Mouse (Mus musculus) cerebellum, postnatal 14 days (tissue): Measurements from ENCODE around the gene Cds2.
"Not testable (repeated sequence)": the region's sequence is repeated elsewhere in the genome, so short reads cannot be mapped to it uniquely, and the experiment has no call there.

Source experiments
- DNase-seq, 2 experiments: peaks; one replicate each; pipeline ENCODE4 v3.0.0; 2021; ENCODE audit warnings: mixed read lengths in 2 of 2

Gene Cds2

GRCm38 (mm10) chr2:132262879-132263398, at the start of gene Cds2:
Gene Cds2 (plus strand): TSS chr2:132263148.
- peak; percentile 99 for DNase-seq

GRCm38 (mm10) chr2:132221611-132222073, 41.3 kb upstream of the Cds2 start:
- DNase-seq, result no peak

- peak; percentile 44 to 62 for DNase-seq
These were observed 38.6 kb upstream of the Cds2 start for GRCm38 (mm10) chr2:132224359-132224758.

GRCm38 (mm10) chr2:132232413-132232945, 30.5 kb upstream of the Cds2 start:
- no peak for DNase-seq

- DNase-seq, result no peak
These were observed 28.8 kb upstream of the Cds2 start for GRCm38 (mm10) chr2:132233985-132234765.

- DNase-seq, result no peak
These were observed 27.7 kb upstream of the Cds2 start for GRCm38 (mm10) chr2:132235291-132235690.

- no peak for DNase-seq
These were observed 27.0 kb upstream of the Cds2 start for GRCm38 (mm10) chr2:132235975-132236374.

GRCm38 (mm10) chr2:132239434-132239833, 23.5 kb upstream of the Cds2 start:
- not testable (repeated sequence) for DNase-seq

- peak; percentile 84 to 89 for DNase-seq
These were observed 22.5 kb upstream of the Cds2 start for GRCm38 (mm10) chr2:132240457-132240856.

- DNase-seq, result no peak
These were observed 19.6 kb upstream of the Cds2 start for GRCm38 (mm10) chr2:132243370-132243769.

- peak; percentile 95 to 96 for DNase-seq
These were observed 15.2 kb upstream of the Cds2 start, which contains the start of gene Tmem230 for GRCm38 (mm10) chr2:132247539-132248313. Gene Tmem230 (minus strand): TSS chr2:132247807.

GRCm38 (mm10) chr2:132251911-132252310, 11.0 kb upstream of the Cds2 start:
- DNase-seq, result no peak

- DNase-seq, result peak; percentile 95
These were observed 10.1 kb upstream of the Cds2 start, which contains the start of gene Pcna for GRCm38 (mm10) chr2:132252542-132253528. Gene Pcna (minus strand): TSS chr2:132253314.

- DNase-seq, result no peak
These were observed 9.3 kb upstream of the Cds2 start for GRCm38 (mm10) chr2:132253603-132254002.

- DNase-seq, result no peak
These were observed 5.4 kb upstream of the Cds2 start for GRCm38 (mm10) chr2:132257350-132258068.

GRCm38 (mm10) chr2:132260601-132261000, 2.3 kb upstream of the Cds2 start:
- DNase-seq, result no peak

- DNase-seq, result no peak
These were observed 773 bp upstream of the Cds2 start for GRCm38 (mm10) chr2:132262175-132262574.

GRCm38 (mm10) chr2:132263421-132264265, 695 bp downstream of the Cds2 start:
- peak; percentile 56 to 59 for DNase-seq

- no peak for DNase-seq
These were observed 1.3 kb downstream of the Cds2 start for GRCm38 (mm10) chr2:132264266-132264710.

GRCm38 (mm10) chr2:132265196-132265595, 2.2 kb downstream of the Cds2 start:
- no peak for DNase-seq
